Mouse (Mus musculus): ENCODE data around the gene Abi3bp. TPM values are rescaled to one million over a fixed set of nuclear protein-coding genes. Genes with fewer than 3 reads are reported as not detected.

Gene Abi3bp
- polyA plus RNA-seq, 1 experiment from 2014 or later = 0.55 TPM

DNA sequence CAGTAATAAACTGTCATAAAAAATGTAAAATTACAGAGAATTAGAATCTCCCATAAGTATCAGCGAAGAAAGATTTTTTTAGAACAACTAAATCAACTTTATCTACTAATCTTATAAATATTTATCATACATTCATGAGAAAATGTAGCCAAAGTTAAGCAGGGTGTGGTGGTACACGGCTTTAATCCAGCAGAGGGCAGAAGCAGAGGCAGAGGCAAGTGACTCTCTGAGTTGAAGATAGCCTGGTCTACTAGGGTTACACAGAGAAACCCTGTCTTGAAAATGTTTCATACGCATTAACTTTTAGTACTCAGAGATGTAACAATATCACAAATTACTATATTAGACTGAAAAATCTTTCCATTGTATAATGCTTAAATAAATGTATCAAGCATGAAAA lies 228.1 kb downstream of the Abi3bp start:
- H3K36me3 ChIP-seq (replicated peaks; ENCODE audit: control insufficient read depth, insufficient read depth) = peaks cover 71% of the 10 kb centered on the region
- no peak for ATAC-seq (ENCODE audit: low FRiP score)

DNA sequence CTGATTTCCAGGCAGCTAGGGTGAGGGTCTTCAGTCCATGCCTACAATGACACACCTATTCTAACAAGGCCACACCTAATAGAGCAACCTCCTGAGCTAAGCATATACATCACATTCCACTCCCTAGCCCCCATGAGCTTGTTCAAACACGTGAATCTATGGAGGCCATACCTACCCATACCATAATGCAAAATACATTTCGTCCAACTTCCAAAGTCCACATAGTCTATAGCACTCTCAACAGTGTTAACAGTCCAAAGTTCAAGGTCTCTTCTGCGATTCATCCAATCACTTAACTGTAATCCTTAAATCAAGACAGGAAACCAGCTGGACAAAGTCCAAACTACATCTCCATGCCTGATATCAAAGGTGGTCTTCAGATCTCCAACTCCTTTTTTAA lies 232.4 kb downstream of the Abi3bp start:
- no peak overlapping the region for H3K4me3 ChIP-seq (replicated peaks; ENCODE audit: low read length)
- DNase-seq (ENCODE audit: low spot score) = no peak
- no peaks in the 10 kb centered on the region for H3K27me3 ChIP-seq (ENCODE audit: control insufficient read depth, insufficient read depth, low read length)
- peaks cover 63% of the 10 kb centered on the region for H3K36me3 ChIP-seq (replicated peaks; ENCODE audit: control insufficient read depth, insufficient read depth)
- no peak overlapping the region for H3K9ac ChIP-seq
- no peak overlapping the region for H3K27ac ChIP-seq
- ATAC-seq (ENCODE audit: low FRiP score) = no peak
- H3K9me3 ChIP-seq (ENCODE audit: control insufficient read depth, low read length) = no peaks in the 10 kb centered on the region
- WGBS = 98% methylated on average over 3 of the region's 3 CpGs
- no peak overlapping the region for H3K4me2 ChIP-seq (replicated peaks)
- H3K4me1 ChIP-seq (replicated peaks; ENCODE audit: control insufficient read depth, insufficient read depth, low read length) = peaks cover 4% of the 10 kb centered on the region; the same call in 1 of the 2 replicates

More for the DNA sequence above, 228.1 kb downstream of the Abi3bp start:
- Histone ChIP-seq H3K27ac (no peak overlapping the region), H3K9ac (no peak overlapping the region), H3K27me3 (ENCODE audit: control insufficient read depth, insufficient read depth, low read length) (no peaks in the 10 kb centered on the region), H3K4me1 (replicated peaks; ENCODE audit: control insufficient read depth, insufficient read depth, low read length) (no peaks in the 10 kb centered on the region), H3K4me2 (replicated peaks) (no peak overlapping the region), H3K9me3 (ENCODE audit: control insufficient read depth, low read length) (no peaks in the 10 kb centered on the region), H3K4me3 (replicated peaks; ENCODE audit: low read length) (no peak overlapping the region)
- 86% methylated on average over 3 of the region's 3 CpGs for WGBS
- DNase-seq (ENCODE audit: low spot score) = no peak

DNA sequence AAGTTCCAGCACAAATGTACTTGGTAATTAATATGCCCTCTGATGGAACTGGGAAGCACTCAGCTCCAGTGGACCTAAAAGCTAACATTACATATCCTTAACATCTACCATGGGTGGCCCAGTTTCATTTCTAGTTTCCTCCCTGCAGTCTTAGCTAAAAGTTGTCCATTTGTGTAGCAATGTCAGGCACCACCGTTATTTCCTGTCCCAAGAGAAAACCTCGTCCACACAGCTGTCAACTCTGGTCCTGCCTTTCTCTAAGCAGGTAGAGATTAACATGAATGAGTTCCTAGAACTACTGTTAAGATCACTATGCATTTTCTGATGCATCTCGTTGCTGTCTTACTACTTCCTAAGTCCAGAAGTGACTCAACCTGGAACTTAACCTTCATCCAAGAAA lies 237.9 kb downstream of the Abi3bp start:
- no peaks in the 10 kb centered on the region for H3K27me3 ChIP-seq (ENCODE audit: control insufficient read depth, insufficient read depth, low read length)
- peak overlapping the region; percentile 77 for H3K4me2 ChIP-seq (replicated peaks)
- no peak overlapping the region for H3K9ac ChIP-seq
- no peak for ATAC-seq (ENCODE audit: low FRiP score)
- no peak for DNase-seq (ENCODE audit: low spot score)
- 75% methylated on average over 3 of the region's 3 CpGs for WGBS
- H3K27ac ChIP-seq = no peak overlapping the region
- no peaks in the 10 kb centered on the region for H3K9me3 ChIP-seq (ENCODE audit: control insufficient read depth, low read length)
- peaks cover 20% of the 10 kb centered on the region for H3K4me1 ChIP-seq (replicated peaks; ENCODE audit: control insufficient read depth, insufficient read depth, low read length)
- H3K36me3 ChIP-seq (replicated peaks; ENCODE audit: control insufficient read depth, insufficient read depth) = peaks cover 21% of the 10 kb centered on the region
- peak overlapping the region; percentile 86; the same call in 1 of the 2 replicates for H3K4me3 ChIP-seq (replicated peaks; ENCODE audit: low read length)

DNA sequence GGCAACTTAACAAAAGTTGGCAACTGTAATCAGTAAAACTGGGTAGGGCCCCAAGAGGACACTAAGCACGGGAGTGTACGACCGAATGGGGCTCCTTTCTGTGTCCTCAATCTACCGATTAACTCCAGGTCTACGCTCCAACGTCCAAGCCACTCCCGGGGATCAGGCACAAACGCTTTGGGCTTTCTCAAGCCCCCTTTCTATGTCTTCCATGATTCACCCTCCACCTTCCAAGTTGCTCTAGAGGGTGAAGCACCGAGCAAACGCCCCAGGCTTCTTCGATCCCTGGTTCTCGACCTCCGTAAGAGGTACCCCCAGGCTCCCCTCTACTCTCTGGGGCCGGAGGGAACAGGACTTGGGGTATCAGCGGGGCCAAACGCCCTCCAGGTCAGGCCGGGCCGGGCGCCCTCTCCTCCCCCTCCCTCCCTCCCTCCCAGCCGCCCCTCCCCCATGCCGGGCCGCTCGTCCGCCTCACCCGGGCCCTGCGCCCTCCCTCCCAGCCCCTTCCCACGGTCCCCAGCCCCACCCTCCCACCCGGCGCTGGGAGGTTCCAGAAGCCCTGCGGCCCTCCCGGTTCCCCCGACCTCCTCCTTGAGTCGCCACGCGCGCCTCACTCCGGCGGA lies 239.0 kb downstream of the Abi3bp start:
- peak overlapping the region; percentile 94 for H3K27ac ChIP-seq
- ATAC-seq (ENCODE audit: low FRiP score) (peak; percentile 79), DNase-seq (ENCODE audit: low spot score) (no peak)
- 1% methylated on average over 35 of the region's 38 CpGs for WGBS
- no peaks in the 10 kb centered on the region for H3K27me3 ChIP-seq (ENCODE audit: control insufficient read depth, insufficient read depth, low read length)
- H3K9ac ChIP-seq = peak overlapping the region; percentile 89
- peaks cover 11% of the 10 kb centered on the region for H3K36me3 ChIP-seq (replicated peaks; ENCODE audit: control insufficient read depth, insufficient read depth)
- peak overlapping the region; percentile 86 for H3K4me3 ChIP-seq (replicated peaks; ENCODE audit: low read length)
- H3K4me2 ChIP-seq (replicated peaks) = peak overlapping the region; percentile 77
- H3K9me3 ChIP-seq (ENCODE audit: control insufficient read depth, low read length) = no peaks in the 10 kb centered on the region
- peaks cover 20% of the 10 kb centered on the region for H3K4me1 ChIP-seq (replicated peaks; ENCODE audit: control insufficient read depth, insufficient read depth, low read length)

DNA sequence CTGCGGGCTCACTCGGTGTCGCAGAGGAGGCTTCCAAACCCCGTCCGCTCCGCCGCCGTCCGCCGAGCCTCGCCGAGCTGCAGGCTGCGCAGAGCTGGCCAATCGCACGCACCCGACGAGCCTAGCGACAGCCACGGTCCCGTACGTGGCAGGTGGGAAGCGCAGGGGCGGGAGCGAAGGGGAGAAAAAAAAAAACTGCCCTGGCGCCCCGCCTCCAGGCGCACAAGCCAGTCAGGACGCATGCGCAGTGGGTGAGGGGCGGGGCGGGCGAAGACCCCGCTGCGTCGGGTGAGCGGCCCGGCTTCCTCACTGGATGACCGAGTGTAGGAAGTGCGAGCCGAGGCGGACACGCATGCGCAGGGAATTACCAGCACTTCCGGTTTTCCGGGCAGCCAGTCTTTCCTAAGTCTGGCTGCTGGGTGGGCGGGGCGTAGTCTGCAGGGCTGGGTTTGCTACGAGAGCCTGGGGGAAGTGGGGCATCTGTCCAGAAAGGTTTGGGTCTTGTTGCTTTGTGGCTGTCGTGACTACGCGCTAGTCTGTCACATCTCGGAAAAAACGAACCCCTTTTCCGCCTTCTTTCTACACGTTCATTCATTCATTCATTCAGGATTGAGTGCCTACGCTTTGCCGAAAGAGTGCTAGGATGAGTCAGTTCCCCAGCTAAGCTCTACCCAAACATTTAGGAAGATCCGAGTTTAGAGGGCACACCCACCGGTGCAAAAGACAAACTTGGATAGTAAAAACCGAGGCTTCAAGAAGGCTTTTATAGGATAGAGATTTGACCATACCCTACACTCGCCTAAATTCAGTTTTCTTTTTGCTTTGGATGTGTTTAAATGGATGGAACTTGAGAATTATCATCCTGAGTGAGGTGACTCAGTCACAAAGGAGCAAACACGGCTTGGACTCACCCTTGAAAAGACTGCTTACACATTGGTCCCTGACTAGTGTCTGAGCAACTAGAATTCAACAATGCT lies 239.8 kb downstream of the Abi3bp start, which contains the start of gene Tfg:
Gene Tfg (minus strand): TSS at position 227 of the 977 bp plus-strand sequence.
- Histone ChIP-seq H3K36me3 (replicated peaks; ENCODE audit: control insufficient read depth, insufficient read depth) (peaks cover 3% of the 10 kb centered on the region; the same call in 1 of the 2 replicates), H3K4me2 (replicated peaks) (peak within 1 kb of the TSS; percentile 77), H3K4me1 (replicated peaks; ENCODE audit: control insufficient read depth, insufficient read depth, low read length) (peaks cover 20% of the 10 kb centered on the region), H3K9ac (peak within 1 kb of the TSS; percentile 89), H3K9me3 (ENCODE audit: control insufficient read depth, low read length) (no peaks in the 10 kb centered on the region), H3K4me3 (replicated peaks; ENCODE audit: low read length) (peak within 1 kb of the TSS; percentile 86), H3K27me3 (ENCODE audit: control insufficient read depth, insufficient read depth, low read length) (no peaks in the 10 kb centered on the region), H3K27ac (peak within 1 kb of the TSS; percentile 94)
- ATAC-seq (ENCODE audit: low FRiP score) (peak; percentile 99), DNase-seq (ENCODE audit: low spot score) (peak; percentile 100)
- under 1% methylated on average over 61 of the region's 62 CpGs for WGBS

DNA sequence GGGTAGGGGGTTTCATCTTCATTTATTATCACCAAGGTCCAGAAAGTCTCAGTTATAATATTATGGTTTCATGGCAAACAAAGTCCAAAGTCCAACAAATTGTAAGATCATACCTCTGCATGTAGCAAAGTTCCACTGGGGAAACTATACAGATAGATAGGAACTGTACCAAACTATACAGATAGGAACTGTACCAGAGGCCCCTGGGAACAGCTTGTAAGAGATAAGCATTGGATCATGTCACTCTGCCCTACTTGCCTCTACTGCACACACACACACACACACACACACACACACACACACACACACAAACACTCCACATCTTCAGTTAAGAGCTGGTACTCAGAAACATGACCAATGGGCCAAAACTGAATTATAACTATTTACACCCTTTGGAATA lies 241.4 kb downstream of the Abi3bp start:
- no peak overlapping the region for H3K9ac ChIP-seq
- H3K9me3 ChIP-seq (ENCODE audit: control insufficient read depth, low read length) = no peaks in the 10 kb centered on the region
- ATAC-seq (ENCODE audit: low FRiP score) (no peak), DNase-seq (ENCODE audit: low spot score) (no peak)
- H3K27ac ChIP-seq = no peak overlapping the region
- H3K27me3 ChIP-seq (ENCODE audit: control insufficient read depth, insufficient read depth, low read length) = no peaks in the 10 kb centered on the region
- peaks cover 20% of the 10 kb centered on the region for H3K4me1 ChIP-seq (replicated peaks; ENCODE audit: control insufficient read depth, insufficient read depth, low read length)
- H3K4me2 ChIP-seq (replicated peaks) = no peak overlapping the region
- no peaks in the 10 kb centered on the region for H3K36me3 ChIP-seq (replicated peaks; ENCODE audit: control insufficient read depth, insufficient read depth)
- no peak overlapping the region for H3K4me3 ChIP-seq (replicated peaks; ENCODE audit: low read length)

DNA sequence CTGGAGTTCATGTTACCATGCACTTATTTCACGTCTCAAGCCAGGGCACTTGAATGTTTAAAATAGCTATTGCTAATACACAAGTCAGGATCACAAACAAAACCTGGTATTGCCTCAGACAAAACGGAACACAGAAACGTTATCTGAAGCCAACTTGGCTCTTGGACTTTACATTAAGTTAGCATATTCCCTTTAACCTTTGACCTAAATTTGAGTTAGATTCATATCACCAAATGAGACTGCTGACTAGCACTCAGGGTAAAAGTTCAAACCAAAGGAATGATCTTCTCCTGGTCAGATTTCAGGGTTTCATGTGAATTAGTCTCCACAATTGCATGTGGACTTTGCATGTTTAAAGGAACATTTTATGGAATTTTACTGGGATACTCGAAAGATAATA lies 244.7 kb downstream of the Abi3bp start:
- Histone ChIP-seq H3K27ac (no peak overlapping the region), H3K9me3 (ENCODE audit: control insufficient read depth, low read length) (no peaks in the 10 kb centered on the region), H3K4me2 (replicated peaks) (no peak overlapping the region), H3K36me3 (replicated peaks; ENCODE audit: control insufficient read depth, insufficient read depth) (no peaks in the 10 kb centered on the region), H3K4me1 (replicated peaks; ENCODE audit: control insufficient read depth, insufficient read depth, low read length) (peaks cover 4% of the 10 kb centered on the region; the same call in 1 of the 2 replicates), H3K4me3 (replicated peaks; ENCODE audit: low read length) (no peak overlapping the region), H3K27me3 (ENCODE audit: control insufficient read depth, insufficient read depth, low read length) (no peaks in the 10 kb centered on the region), H3K9ac (no peak overlapping the region)
- ATAC-seq (ENCODE audit: low FRiP score) (no peak), DNase-seq (ENCODE audit: low spot score) (no peak)
- 74% methylated on average over 4 of the region's 4 CpGs for WGBS

DNA sequence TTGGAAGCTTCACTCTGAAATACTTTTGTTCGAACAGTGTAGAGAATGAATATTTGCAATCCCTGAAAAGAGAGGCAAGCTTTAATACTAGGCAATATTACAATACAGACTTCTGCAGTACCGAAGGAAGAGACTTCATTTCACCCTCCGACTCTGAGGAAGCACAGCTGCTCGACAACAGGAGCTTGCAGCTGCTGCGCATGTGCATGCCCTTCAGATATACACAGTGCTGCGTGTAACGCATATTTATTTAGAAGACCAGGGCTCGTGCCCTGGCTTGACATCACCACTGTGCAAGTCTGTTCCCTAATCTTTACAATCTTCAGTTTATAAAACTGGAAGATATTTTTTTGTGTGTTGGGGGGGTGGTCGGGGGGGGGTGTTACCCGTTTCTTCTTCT lies 247.2 kb downstream of the Abi3bp start:
- Histone ChIP-seq H3K27ac (no peak overlapping the region), H3K4me3 (replicated peaks; ENCODE audit: low read length) (no peak overlapping the region), H3K9me3 (ENCODE audit: control insufficient read depth, low read length) (no peaks in the 10 kb centered on the region), H3K9ac (no peak overlapping the region), H3K4me2 (replicated peaks) (no peak overlapping the region), H3K4me1 (replicated peaks; ENCODE audit: control insufficient read depth, insufficient read depth, low read length) (no peaks in the 10 kb centered on the region), H3K36me3 (replicated peaks; ENCODE audit: control insufficient read depth, insufficient read depth) (no peaks in the 10 kb centered on the region), H3K27me3 (ENCODE audit: control insufficient read depth, insufficient read depth, low read length) (no peaks in the 10 kb centered on the region)
- 80% methylated on average over 10 of the region's 10 CpGs for WGBS
- DNase-seq (ENCODE audit: low spot score) (no peak), ATAC-seq (ENCODE audit: low FRiP score) (no peak)

DNA sequence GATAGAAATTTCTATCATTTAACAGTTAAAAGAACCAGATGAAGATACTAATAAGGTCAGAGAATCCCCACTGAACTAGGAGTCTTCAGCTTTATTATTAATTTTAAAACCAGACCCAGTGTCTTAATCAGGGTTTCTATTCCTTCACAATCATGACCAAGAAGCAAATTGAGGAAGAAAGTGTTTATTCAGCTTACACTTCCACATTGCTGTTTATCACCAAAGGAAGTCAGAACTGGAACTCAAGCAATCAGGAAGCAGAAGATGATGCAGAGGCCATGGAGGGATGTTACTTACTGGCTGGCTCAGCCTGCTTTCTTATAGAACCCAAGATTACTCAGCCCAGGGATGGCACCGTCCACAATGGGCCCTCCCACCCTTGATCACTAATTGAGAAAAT lies 251.4 kb downstream of the Abi3bp start:
- no peaks in the 10 kb centered on the region for H3K9me3 ChIP-seq (ENCODE audit: control insufficient read depth, low read length)
- no peaks in the 10 kb centered on the region for H3K27me3 ChIP-seq (ENCODE audit: control insufficient read depth, insufficient read depth, low read length)
- DNase-seq (ENCODE audit: low spot score) = no peak
- H3K4me1 ChIP-seq (replicated peaks; ENCODE audit: control insufficient read depth, insufficient read depth, low read length) = no peaks in the 10 kb centered on the region
- H3K4me3 ChIP-seq (replicated peaks; ENCODE audit: low read length) = no peak overlapping the region
- H3K4me2 ChIP-seq (replicated peaks) = no peak overlapping the region
- H3K36me3 ChIP-seq (replicated peaks; ENCODE audit: control insufficient read depth, insufficient read depth) = no peaks in the 10 kb centered on the region
- H3K27ac ChIP-seq = no peak overlapping the region
- no peak overlapping the region for H3K9ac ChIP-seq
- 16% methylated on average over 1 of the region's 1 CpGs for WGBS
- no peak for ATAC-seq (ENCODE audit: low FRiP score)
